Mouse (Mus musculus) kidney, postnatal 10 days (tissue): ENCODE data around the gene Mblac1.
"Not testable (repeated sequence)": the region's sequence is repeated elsewhere in the genome, so short reads cannot be mapped to it uniquely, and the experiment has no call there.

Source experiments
- DNase-seq: peaks from one replicate; pipeline ENCODE4 v3.0.0; 2021; ENCODE audit warnings: mixed read lengths

The Mblac1 gene

GRCm38 (mm10) chr5:138216632-138217031 is 22.5 kb downstream of the Mblac1 start:
- DNase-seq, result not testable (repeated sequence)

GRCm38 (mm10) chr5:138219864-138220263 is 25.8 kb downstream of the Mblac1 start:
- DNase-seq, result no peak

- peak; percentile 96 for DNase-seq
Measured at GRCm38 (mm10) chr5:138222111-138222510, 28.0 kb downstream of the Mblac1 start.

GRCm38 (mm10) chr5:138223287-138223686 is 29.2 kb downstream of the Mblac1 start:
- no peak for DNase-seq

- no peak for DNase-seq
Measured at GRCm38 (mm10) chr5:138225700-138226099, 31.6 kb downstream of the Mblac1 start, which contains the start of gene Nxpe5. TSS of gene Nxpe5 (plus strand) at chr5:138225898.

GRCm38 (mm10) chr5:138226491-138226890 is 32.4 kb downstream of the Mblac1 start:
- no peak for DNase-seq

GRCm38 (mm10) chr5:138227367-138227766 is 33.3 kb downstream of the Mblac1 start:
- DNase-seq, result no peak

- peak; percentile 67 for DNase-seq
Measured at GRCm38 (mm10) chr5:138228026-138228425, 33.9 kb downstream of the Mblac1 start.

GRCm38 (mm10) chr5:138229511-138229910 is 35.4 kb downstream of the Mblac1 start:
- no peak for DNase-seq

- no peak for DNase-seq
Measured at GRCm38 (mm10) chr5:138233778-138234177, 39.7 kb downstream of the Mblac1 start.

GRCm38 (mm10) chr5:138234224-138234623 is 40.1 kb downstream of the Mblac1 start:
- DNase-seq, result no peak

- DNase-seq, result no peak
Measured at GRCm38 (mm10) chr5:138241511-138241910, 47.4 kb downstream of the Mblac1 start.
